Mouse (Mus musculus) liver, postnatal 0 days (tissue): ENCODE results near the gene Lrrfip1.

ENCODE experiments used
- CTCF ChIP-seq: sonication (generic); IDR thresholded peaks from 2 replicates; pipeline ENCODE4 v1.5.1; 2016; ENCODE audit warnings: antibody characterized with exemption, low read depth
- EP300 ChIP-seq: IDR thresholded peaks from 2 replicates; pipeline ENCODE4 v1.6.1; 2016; ENCODE audit warnings: antibody characterized with exemption, low read depth, mild to moderate bottlenecking

DNA sequence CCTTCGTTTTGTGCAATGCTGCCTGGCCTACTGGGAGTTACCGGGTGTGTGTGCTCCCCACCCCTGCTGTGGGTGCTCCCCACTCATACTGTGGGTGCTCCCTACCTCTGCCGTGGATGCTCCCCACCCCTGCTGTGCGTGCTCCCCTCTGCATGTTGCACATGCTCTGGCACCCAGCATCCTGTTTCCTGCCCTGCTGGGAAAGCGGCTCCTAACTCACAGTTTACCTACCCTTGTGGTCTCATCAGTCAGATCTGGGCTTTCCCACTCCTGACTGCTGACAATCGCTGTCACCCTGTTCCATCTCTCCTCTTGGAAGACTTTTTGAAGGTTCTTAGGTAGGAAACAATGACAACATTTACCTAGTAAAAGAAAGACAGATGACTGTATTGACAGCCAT is 91.9 kb downstream of the Lrrfip1 start:
- TF ChIP-seq EP300 (no peak), CTCF (no peak)
